Comparison of ENCODE assay signal across 8 mouse cellular contexts in the genomic region with DNA sequence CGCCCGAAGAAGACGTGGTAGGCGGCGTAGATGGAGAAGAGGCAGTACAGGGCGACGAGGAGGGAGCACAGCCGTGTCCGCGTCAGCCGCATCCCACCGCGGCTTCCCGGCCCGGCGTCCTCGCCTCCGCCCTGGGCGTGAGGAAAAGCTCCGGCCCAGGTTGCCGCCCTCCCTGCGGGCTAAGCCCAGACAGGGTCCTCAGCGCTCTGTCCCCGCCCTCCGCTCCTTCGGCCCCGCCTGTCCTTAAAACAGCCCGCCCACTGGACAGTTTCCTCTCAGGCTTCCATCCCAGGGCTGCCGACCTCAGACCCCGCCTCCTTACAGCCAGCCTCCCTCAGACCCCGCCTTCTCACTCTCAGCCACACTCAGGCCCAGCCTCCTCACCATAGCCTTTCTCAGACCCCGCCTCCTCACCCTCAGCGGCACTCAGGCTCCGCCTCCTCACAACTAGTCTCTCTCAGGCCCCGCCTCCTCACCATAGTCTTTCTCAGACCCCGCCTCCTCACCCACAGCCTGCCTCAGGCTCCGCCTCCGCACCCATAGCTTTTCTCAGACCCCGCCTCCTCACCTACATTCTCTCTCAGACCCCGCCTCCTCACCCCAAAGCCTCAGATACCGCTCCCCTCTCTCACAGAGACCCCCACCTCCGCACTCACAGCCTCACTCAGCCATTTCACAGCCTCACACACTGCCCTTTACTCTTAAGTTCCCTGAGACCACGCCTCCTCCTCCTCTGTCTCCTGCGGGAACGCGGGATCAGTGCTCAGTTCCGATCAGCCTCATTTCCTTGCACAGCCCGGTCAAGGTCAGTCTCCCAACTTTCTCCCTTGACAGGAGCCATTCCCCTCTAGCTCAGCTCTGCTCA. TPM values are rescaled to one million over a fixed set of nuclear protein-coding genes. Genes with fewer than 3 reads are reported as not detected.
DNase-seq lines count a peak whose midpoint lies in the region; ATAC-seq and TF ChIP-seq lines count a peak whose summit lies in the region.

TSS of gene Rxylt1 (minus strand) at position 392 of the 865 bp plus-strand sequence.

- ATAC-seq in frontal cortex, adult (ENCODE audit: low TSS enrichment), result peak; percentile 95
- ATAC-seq in lung, postnatal 0 days, result peak; percentile 97

- peaks cover 10% of the 10 kb centered on the region; the same call in 1 of the 2 replicates for H3K36me3 ChIP-seq in hindbrain, embryonic 10.5 days
- H3K36me3 ChIP-seq in lung, postnatal 0 days (ENCODE audit: insufficient read depth, low read length), result no peaks in the 10 kb centered on the region

- no peak for TF ChIP-seq EP300 in lung, postnatal 0 days (IDR thresholded peaks at IDR 0.05)

- peak within 1 kb of the TSS; percentile 94 for H3K4me2 ChIP-seq in lung, postnatal 0 days (replicated peaks; ENCODE audit: low read depth, low read length)

- no peaks in the 10 kb centered on the region for H3K9me3 ChIP-seq in hindbrain, embryonic 10.5 days
- H3K9me3 ChIP-seq in lung, postnatal 0 days (ENCODE audit: low read length), result no peaks in the 10 kb centered on the region

- peak within 1 kb of the TSS; percentile 76 for H3K9ac ChIP-seq in lung, postnatal 0 days (replicated peaks; ENCODE audit: low read depth)

- H3K27me3 ChIP-seq in hindbrain, embryonic 10.5 days (ENCODE audit: insufficient read depth, poor library complexity, severe bottlenecking), result no peaks in the 10 kb centered on the region
- H3K27me3 ChIP-seq in lung, postnatal 0 days (replicated peaks; ENCODE audit: insufficient read depth, low read length), result no peaks in the 10 kb centered on the region

- TF ChIP-seq CTCF in lung, postnatal 0 days (IDR thresholded peaks at IDR 0.05), result no peak

- H3K4me3 ChIP-seq in hindbrain, embryonic 10.5 days, result peak within 1 kb of the TSS; percentile 77
- H3K4me3 ChIP-seq in lung, postnatal 0 days (ENCODE audit: low read depth, low read length), result peak within 1 kb of the TSS; percentile 71

- H3K4me1 ChIP-seq in hindbrain, embryonic 10.5 days (replicated peaks), result peaks cover 9% of the 10 kb centered on the region
- 0 out of 2 replicates have a peak, but pooled peaks cover 4% of the 10 kb centered on the region for H3K4me1 ChIP-seq in lung, postnatal 0 days (ENCODE audit: insufficient read depth, low read depth, low read length)

- peak within 1 kb of the TSS; percentile 93 for H3K27ac ChIP-seq in hindbrain, embryonic 10.5 days
- H3K27ac ChIP-seq in lung, postnatal 0 days (ENCODE audit: low read length), result peak within 1 kb of the TSS; percentile 91

- under 1% methylated on average over 48 of the region's 48 CpGs for WGBS in hindbrain, embryonic 10.5 days
- under 1% methylated on average over 31 of the region's 48 CpGs for WGBS in lung, postnatal 0 days

- DNase-seq in MN1 (ENCODE audit: low spot score), result peak; percentile 98
- DNase-seq in cerebellum, adult 9-10 months, result peak; percentile 98
- DNase-seq in hindbrain, embryonic 10.5 days (ENCODE audit: low spot score), result peak; percentile 96
- peak; percentile 98 for DNase-seq in layer of hippocampus, adult 9-11 months
- peak; percentile 100 for DNase-seq in lung, postnatal 0 days (ENCODE audit: low spot score)
- DNase-seq in ovary, postnatal 14 days (ENCODE audit: low spot score), result peak; percentile 90
- DNase-seq in thymus, postnatal 14 days, result peak; percentile 96

RNA-seq across cellular contexts. Expression of gene Rxylt1, which starts in this region (rescaled TPM):
- 31.8 and 37.9 TPM in 2 replicates for polyA plus RNA-seq in hindbrain, embryonic 10.5 days (2016; fragmentation: Nextera tagmentation; extraction: Ambion mirVana)
- 56.0 and 56.5 TPM in 2 replicates for polyA plus RNA-seq in lung, postnatal 0 days (2015; fragmentation: Nextera tagmentation; extraction: Ambion mirVana)

Comparison
In these comparisons a context has a peak if more than half of its experiments do, and no peak if none do; other contexts are left out.
1. Peak in every context shown above with its lines: DNase-seq, ATAC-seq, H3K4me3 ChIP-seq and H3K27ac ChIP-seq.